Mouse (Mus musculus): ENCODE results near the gene Cx3cr1. TPM values are rescaled to one million over a fixed set of nuclear protein-coding genes. Genes with fewer than 3 reads are reported as not detected.
"Not testable (repeated sequence)": the region's sequence is repeated elsewhere in the genome, so short reads cannot be mapped to it uniquely, and the experiment has no call there.

The Cx3cr1 gene
- under 1 TPM; 0.24 to 0.61 TPM for total RNA-seq (2021)
- long read RNA-seq, experiment 1 = 0 reads
- long read RNA-seq, experiment 2, partial matches to known transcripts = 0 of 3 reads
- long read RNA-seq, experiment 2, other reads (novel, unspliced or antisense) = 3 of 3 reads

DNA sequence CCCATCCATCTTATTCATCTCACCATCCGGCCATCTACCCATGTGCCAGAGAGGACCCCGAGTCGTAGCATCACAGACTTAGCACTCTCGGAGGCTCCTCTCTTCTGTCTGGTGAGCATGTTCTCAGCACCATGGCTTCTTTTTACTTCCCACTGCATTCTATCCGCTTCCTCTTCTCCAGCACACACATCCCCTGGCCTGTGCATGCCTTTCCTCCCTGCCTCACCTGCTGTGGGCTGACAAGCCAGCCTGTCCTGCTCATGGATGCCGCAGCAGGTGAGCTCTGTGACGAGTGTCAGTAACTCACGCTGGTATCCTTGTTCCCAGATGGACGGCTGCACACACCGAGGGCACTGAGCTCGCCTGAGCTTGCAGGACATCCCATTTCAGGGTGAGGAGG is at the start of gene Cx3cr1:
Gene Cx3cr1 (minus strand): TSS at position 101 of the 400 bp plus-strand sequence.
- DNase-seq = no peak

DNA sequence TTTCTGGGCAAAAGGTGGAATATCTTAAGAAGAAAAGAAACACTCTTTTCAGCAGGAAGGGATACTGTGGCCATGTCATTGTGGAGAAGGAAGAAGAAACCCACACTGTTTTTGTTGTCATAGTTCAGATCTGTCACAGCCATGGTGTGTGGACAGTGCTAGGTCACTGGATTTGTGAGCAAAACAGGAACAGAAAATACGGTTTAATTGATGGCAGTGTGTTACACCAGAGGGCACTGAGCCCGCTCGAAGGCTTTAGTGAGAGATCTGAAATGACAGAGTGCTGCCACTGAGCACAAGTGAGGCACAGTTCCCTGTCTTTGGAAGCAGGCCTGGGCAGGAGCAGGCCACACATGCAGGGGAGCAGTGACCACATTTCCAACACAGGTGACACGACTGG is 48.5 kb upstream of the Cx3cr1 start:
- no peak for DNase-seq

DNA sequence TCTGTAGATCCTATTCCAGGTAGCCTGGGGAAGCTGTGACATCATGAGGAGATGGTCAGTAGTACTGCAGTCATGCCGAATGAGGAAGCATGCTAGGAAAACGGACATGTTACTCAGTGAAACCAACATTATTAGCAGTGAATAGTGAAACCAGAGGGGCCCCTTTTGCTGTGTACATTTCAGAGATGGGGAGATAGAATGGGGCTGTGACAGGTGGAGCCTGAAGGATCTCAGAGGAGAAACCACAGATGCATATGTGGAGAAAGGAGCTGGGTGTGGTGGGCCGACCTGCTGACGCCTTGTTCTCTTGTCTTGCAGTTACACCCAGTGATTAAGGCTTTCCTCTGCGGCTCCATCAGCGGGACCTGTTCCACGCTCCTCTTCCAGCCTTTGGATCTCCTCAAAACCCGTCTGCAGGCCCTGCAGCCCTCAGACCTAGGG is 46.5 kb upstream of the Cx3cr1 start:
- DNase-seq = no peak

DNA sequence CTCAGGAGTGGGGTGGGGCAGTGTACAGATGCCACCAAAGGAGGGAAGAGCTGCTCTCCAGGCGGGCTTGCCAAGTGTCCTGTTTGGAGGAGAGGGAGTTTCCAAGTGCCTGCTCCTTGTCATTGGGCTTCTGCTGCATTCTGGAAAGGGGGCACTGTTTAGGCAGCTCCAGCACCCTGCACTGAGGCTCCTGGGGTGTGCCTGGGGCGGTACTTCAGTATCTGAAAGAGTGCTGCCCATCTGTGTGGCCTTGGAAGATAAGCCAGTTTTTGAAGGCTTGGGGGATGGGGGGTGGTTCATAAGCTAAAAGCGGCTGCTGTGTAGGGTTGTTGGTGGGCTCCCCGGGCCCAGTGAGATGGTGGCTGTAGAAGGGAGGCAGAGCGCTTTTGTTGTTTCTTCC is 45.9 kb upstream of the Cx3cr1 start:
- DNase-seq = no peak

DNA sequence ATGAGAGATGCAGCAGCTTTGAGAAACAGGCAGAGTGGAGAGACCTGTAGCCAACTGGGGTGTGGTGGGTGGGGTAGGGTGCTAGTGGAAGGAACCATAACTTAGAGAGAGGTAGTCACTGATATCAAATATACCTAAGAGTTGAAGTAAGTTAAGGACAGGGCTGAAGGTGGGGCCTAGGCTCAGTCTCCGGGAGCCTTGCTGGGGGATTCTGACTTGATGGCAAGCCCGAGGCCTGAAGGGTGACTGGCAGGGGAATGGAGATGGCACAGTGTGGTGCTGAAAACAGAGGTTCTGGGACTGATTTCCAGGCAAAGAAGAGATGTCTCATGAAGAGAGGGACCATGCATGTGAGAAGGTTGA is 45.1 kb upstream of the Cx3cr1 start:
- no peak for DNase-seq

DNA sequence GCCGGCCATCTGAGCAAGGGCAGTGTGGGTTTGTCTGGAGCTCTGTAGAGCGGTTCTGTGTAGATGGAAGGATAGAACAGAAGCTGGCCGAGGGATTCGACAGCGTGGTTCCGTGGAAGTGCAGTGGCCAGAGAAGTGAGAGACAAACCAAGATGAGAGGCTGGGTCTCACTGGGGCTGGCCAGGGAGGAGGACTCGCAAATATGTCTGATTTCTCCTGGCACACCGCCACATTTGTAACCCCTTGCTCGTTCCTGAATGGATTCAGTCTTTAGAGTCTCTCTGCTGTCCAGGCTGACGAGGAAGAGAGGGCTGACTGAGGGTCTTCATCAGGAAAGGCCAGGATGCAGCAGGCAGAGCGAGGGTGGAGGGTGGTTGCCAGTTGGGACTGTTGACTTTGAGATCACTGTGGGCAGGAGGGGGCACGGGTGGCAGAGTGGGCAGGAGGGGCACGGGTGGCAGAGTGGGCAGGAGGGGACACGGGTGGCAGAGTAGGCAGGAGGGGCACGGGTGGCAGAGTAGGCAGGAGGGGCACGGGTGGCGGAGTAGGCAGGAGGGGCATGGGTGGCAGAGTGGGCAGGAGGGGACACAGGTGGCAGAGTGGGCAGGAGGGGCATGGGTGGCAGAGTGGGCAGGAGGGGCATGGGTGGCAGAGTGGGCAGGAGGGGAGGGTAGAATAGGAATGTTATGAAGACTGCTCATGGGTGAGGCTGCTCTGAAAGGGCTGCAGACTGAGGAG is 44.5 kb upstream of the Cx3cr1 start:
- no peak for DNase-seq

DNA sequence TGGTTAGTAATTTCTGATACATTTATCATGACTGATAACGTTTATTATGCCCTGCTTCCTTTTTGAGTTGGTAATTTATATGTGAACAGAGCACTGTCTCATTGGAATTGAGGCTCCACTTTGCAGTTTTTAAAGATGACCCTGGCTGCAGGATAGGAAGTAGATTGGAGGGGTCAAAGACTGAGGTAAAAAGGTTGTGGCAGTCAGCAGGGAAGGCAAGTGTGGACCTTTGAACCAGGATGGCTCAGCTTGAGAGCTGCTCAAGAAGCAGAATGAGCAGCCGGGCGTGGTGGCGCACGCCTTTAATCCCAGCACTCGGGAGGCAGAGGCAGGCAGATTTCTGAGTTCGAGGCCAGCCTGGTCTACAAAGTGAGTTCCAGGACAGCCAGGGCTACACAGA is 43.8 kb upstream of the Cx3cr1 start:
- DNase-seq = no peak

DNA sequence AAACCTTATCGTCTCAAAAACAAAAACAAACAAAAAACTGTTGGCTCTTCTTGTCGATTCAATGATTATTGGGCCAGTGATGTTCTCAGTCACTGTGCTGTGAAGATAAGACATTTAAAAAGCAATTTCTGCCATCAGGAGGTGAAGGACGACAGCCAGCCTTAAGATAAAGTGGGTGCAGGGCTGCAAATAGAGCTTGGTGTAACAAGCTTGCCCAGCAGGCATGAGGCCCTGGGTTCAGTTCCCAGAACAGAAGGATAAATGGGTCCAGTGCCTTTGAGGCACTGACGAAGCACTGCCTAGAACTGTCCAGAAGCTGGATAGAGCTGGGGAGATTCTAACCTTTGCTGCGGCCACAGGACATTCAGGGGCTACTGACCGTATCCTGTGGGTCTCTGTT is 42.8 kb upstream of the Cx3cr1 start:
- no peak for DNase-seq

DNA sequence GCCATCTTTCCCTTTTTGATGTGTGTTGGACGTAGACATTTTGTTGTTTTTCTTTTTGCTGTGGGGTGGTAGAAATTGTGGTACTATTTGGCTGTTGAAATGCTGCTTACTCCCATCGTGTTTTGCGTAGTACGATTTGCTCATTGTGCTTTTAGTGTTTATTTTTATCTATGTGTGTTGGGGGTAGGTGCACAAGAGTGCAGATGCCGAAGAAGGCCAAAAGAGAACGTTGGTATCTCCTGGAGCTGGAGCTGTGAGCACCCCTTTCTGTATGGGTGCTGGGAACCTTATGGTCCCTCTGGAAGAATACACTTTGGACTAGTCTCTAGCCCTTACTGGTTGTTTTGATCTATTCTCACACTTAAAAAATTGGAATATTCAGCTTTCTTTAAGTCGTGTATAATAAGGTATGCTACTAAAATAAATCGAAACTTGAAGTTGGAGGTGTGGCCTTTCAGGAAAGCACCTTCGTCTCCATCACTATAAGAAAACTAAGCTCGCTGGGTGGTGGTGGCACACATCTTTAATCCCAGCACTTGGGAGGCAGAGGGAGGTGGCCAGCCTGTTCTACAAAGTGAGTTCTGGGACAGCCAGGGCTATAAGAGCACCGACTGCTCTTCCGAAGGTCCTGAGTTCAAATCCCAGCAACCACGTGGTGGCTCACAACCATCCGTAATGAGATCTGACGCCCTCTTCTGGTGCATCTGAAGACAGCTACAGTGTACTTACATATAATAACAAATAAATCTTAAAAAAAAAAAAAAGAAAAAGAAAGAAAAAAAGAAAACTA is 41.7 kb upstream of the Cx3cr1 start:
- DNase-seq = no peak

DNA sequence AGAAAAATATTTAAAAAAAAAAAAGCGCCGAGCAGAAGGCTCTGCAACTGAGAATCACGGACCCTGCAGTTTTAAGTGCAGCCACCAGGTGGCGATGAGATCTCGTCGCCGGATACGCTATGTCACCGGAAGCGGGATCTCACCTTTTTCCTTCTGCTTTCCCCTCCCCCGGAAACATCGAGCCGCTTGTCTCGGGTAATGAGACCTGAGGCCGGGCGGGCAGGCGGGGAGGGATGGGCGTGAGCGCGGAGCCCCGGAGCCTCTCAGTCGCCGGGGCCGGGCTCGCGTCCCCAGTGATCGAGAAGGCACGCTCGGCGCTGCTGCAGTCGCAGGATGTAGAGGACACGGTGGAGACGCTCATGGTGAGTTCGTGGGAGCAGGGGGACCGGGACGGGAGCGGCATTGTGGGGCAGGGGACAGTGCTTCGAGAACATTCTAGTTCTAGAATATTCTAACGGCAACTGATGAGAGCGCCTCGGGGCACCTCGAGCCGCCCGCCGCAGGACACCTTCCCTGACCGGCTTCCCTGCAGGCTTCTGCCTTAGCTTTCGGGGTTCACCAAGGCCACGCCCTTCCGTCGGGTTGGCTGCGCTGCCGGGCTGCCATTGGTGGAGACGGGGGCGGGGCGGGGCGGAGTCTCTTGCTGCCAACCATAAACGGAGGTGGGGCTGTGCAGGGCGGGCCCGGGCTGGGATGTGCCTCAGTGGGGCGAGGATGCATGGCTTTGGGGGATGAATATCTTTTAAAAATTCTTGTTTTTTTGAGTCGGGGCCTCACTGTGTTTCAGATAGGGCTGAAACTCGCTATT is 40.7 kb upstream of the Cx3cr1 start, which contains the start of gene Slc25a38:
Gene Slc25a38 (plus strand): TSS at position 164 of the 808 bp plus-strand sequence.
- peak; percentile 95 for DNase-seq

DNA sequence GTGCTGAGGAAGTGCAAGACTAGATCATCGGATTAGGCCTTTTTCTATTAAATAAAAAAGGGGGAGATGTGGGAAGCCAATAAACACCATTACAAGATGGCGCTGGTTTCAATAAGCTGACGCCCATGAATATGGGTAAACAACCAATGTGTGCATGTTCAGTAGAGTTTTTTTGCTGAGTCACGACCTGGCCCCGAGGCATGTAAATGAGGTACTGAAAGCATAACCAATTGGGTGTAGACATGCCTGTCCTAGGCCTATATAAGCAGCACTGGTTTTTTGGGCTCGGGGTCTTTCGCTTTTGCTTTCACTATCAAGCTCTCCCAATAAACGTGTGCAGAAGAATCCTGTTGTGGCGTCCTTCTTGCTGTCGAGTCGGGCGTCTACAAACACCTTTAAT is 39.3 kb upstream of the Cx3cr1 start:
- DNase-seq = not testable (repeated sequence)

DNA sequence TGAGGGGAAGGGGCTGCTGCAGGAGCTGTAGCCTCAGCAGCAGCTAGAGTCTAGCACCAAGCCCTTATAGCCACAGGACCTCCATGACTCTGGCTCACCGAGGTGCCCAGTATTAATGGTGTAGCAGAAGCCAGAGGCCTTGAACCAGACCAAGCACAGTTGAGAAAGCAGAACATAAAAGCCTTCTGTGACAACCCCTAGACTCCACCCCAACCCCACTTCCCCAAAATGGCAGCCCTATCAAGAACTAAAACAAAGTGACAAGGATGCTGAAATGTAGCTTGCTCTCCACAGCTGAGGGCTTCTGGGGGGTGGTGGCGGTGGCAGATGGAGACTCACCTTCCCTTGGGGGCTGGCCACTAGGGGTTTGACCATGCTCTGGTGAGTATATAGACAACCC is 31.5 kb upstream of the Cx3cr1 start:
- DNase-seq = no peak

DNA sequence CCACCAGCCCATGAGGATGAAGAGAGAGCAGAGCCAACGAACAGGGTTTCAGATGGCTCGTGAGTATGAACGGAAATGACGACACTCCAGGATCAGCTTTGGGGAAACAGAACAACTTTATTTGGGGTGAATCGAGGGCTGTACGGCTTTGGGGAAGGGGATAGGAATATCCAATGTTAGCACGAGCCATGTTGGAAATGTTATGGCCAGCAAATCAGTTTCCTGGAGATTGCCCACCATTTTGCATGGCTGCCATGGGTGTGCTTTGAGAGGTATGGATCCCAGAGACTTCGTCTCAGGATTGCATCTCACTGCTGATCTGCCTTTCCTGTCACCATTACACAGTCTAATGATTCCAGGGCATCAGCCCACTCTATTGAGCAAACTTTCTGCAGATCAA is 29.6 kb upstream of the Cx3cr1 start:
- DNase-seq = no peak

DNA sequence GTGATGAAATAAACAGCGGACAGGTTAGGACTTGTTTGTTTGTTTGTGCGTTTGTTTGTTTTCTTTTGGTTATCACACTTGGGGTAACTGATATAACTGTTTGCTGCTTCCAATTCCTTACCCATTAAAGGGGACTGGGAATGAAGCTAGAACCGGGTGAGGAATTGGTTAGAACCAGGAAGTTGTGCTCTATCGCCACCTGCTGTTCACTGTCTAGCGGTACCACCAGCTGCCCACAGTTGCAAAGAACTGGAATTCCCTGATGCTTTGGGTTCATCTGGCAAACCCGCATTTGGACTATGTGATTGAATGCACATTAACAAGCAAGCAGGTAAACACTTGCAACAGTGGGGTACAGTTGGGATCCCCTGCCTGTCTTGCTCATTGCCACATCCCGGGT is 29.0 kb upstream of the Cx3cr1 start:
- no peak for DNase-seq

DNA sequence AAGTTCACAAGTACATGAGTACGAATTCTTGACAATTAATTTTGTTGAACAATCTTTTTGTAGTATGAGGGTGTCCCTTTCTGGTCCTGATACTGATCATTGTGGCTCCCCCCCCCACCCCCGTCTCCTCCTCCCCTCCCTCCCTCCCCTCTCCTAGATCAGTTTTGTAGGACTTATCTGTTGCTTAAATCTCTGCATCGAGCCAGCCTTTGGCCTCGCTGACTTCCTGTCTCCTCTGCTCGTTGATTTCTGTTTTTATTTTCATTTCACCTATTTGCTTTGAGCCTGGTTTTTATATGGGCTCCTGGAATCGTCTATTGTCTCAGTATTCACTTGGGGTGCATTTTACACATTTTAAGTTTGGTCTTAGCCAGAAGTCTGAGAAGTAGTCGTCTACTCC is 26.2 kb upstream of the Cx3cr1 start:
- no peak for DNase-seq

DNA sequence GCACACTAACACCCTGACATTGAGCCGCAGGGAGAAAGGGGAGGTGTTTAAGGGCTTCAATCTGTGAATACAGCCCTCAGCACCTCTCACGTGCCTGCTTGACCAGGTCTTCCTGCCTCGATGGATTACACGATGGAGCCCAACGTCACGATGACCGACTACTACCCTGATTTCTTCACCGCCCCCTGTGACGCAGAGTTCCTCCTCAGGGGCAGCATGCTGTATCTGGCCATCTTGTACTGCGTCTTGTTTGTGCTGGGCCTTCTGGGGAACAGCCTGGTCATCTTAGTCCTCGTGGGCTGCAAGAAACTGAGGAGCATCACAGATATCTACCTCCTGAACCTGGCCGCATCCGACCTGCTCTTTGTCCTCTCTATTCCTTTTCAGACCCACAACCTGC is 24.0 kb upstream of the Cx3cr1 start:
- no peak for DNase-seq

DNA sequence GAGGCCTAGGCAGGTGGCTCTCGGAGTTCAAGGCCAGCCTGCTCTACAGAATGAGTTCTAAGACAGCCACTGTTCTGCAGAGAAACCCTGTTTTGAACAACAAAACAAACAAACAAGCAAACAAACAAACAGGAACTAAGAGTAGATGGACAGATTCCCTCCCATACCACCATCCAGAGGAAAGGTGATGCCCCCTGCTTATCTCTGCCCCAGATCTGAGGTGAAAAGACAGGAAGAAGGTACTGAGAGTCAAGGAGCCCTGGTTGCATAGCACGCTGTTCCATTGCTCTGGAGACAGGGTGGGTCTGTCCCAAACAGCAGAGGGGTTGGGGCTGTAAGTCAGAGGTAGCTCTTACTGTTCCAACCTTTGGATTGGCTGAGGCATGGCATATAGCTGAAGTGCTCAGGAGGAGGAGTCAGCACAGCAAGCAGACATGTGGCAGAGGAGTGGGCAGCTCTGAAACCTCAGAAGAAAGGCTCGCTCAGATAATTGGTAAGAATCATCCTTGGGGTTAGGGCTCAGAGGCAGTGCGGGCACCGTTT is 22.1 kb upstream of the Cx3cr1 start, which contains the start of gene Ccr8:
Gene Ccr8 (plus strand): TSS at position 419 of the 543 bp plus-strand sequence.
- no peak for DNase-seq

DNA sequence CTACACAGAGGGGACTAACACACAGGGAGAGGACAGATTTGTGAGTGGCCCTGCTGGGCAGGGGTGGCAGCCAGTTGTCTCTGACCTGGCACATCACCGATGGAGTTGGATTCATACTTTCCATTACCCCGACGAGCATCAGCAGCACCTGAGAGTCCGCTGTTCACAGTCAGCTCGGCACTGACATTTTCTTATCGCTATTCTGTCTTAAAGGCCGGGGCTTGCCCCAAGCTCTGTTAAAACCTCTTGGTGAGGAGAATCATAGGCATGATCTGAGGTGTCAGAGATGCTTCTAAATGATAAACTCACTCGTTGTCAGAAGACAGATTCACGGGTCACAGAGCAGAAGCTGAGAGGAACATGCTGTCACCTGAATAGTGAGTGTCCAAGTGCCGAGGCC is 21.4 kb upstream of the Cx3cr1 start:
- no peak for DNase-seq

DNA sequence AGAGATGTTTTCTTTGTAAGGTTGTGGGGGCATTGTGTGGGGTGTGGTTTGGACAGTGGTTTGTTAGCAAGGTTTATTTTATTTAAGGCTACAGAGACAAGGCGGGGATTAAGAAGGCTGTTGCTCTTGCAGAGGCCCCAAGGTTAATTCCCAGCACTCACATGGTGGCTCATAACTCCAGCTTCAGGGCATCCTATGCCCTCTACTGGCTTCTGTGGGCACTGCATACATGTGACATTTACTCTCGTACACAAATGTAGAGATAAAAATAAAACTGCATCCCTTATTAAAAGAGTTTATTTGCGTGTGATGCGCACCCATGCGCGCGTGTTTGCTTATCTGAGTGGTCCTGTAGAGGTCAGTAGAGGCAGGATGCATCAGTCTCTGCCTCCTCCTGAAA is 19.4 kb upstream of the Cx3cr1 start:
- DNase-seq = no peak

DNA sequence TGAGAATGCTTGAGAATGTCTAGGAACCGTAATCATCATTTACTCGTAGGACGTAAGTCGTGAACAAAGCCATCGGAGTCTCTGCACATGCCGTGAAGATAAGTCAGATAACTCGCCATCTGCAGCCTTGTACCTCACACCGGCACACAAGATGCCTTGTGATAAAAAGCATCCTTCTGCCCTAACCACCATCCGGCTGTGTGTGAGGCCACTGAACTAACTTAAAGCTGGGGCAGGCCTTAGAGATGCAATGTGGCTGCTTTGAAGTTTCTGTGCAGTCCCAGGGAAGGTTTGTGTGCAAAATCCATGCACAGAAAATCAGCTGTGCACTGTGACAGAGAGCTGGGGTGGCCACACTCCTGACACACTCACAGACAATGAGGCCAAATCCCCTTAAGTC is 14.7 kb upstream of the Cx3cr1 start:
- DNase-seq = no peak

DNA sequence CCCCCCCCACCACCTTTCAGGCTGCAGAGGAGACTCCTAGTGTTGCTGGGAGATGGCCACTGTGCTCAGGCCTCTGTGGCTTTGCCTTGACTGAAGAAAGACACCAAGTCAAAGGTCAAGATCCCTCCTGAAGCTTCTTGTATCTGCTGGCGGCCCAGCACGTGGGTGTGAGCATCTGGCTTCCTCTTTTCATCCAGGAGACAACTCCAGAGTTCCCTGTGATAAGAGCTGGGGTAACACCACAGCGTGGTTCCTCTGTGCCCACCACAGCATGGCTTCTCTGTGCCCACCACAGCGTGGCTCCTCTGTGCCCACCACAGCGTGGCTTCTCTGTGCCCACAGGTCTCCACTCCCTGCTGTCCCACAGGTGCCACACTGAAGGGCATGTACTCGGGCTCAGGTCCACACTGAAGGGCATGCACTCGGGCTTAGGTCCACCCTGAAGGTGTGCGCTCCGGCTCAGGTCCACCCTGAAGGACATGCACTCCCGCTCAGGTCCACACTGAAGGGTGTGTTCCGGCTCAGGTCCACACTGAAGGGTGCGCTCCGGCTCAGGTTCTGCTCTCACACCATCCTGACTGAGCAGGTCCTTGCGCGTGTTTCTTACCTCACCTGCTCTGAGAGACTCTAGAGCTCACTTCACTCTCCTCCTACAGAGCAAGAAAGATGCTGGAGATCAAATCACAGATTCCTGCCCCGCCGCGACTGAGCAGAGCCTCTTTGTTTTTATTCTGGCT is 13.6 kb upstream of the Cx3cr1 start:
- DNase-seq = no peak

DNA sequence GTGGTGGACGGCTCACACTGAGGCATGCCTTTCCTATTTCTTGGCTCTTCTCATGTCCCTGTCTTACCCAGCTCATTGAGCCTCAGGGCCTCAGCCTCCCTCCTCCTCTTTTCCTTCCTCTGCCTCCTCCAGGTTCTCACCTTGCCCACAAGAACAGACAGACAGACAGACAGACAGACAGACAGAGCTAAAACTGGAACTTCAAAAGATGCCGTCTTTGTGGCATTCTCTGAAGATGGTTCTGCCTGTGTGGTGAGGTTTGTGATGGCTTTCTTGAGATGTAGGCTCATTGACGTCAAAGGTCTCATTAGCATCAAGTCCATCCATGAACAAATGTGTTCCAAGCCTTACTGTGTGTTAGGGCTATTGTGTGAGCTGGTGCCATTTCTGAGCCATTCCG is 13.0 kb upstream of the Cx3cr1 start:
- no peak for DNase-seq

All from gastrocnemius, postnatal 25 days (tissue).